Mouse (Mus musculus): ENCODE data around the gene Nfx1. TPM values are rescaled to one million over a fixed set of nuclear protein-coding genes. Genes with fewer than 3 reads are reported as not detected.

Nfx1 gene
- total and polyA plus RNA-seq, 3 experiments: 16.9 to 19.8 (median 18.9) TPM

- Histone ChIP-seq H3K36me3 (ENCODE audit: control insufficient read depth, insufficient read depth, low read length) (no peaks in the 10 kb centered on the region), H3K27ac (peak overlapping the region; percentile 93), H3K79me2 (replicated peaks; ENCODE audit: control insufficient read depth, insufficient read depth, low read length) (no peaks in the 10 kb centered on the region), H3K27me3 (ENCODE audit: control insufficient read depth, insufficient read depth, low read length) (no peaks in the 10 kb centered on the region), H3K9ac (ENCODE audit: low read depth, low read length) (no peak overlapping the region), H3K4me3 (no peak overlapping the region), H3K4me1 (ENCODE audit: control insufficient read depth, insufficient read depth, low read length) (peaks cover 5% of the 10 kb centered on the region)
- intact Hi-C loops (cut with DNase I): loop anchor here (10.0 kb wide), 1 partner anchor 204 kb away; no protein-coding TSS in a partner anchor
- 40% methylated on average over 2 of the region's 2 CpGs for WGBS
- TF ChIP-seq EP300 (IDR thresholded peaks at IDR 0.05; ENCODE audit: insufficient read depth, low read depth, low read length): no peak
- no peak for TF ChIP-seq POLR2A (IDR thresholded peaks at IDR 0.05; ENCODE audit: insufficient read depth, low read depth, low read length)
- no peak for TF ChIP-seq CTCF (IDR thresholded peaks at IDR 0.05)
- no peak for DNase-seq
These were observed 78.2 kb downstream of the Nfx1 start for GRCm38 (mm10) chr4:41048926-41049325.

GRCm38 (mm10) chr4:41050726-41051675 is 80.3 kb downstream of the Nfx1 start:
- Histone ChIP-seq H3K27ac (no peak overlapping the region), H3K36me3 (ENCODE audit: control insufficient read depth, insufficient read depth, low read length) (no peaks in the 10 kb centered on the region), H3K79me2 (replicated peaks; ENCODE audit: control insufficient read depth, insufficient read depth, low read length) (no peaks in the 10 kb centered on the region), H3K9ac (ENCODE audit: low read depth, low read length) (no peak overlapping the region), H3K27me3 (ENCODE audit: control insufficient read depth, insufficient read depth, low read length) (no peaks in the 10 kb centered on the region), H3K4me1 (ENCODE audit: control insufficient read depth, insufficient read depth, low read length) (peaks cover 6% of the 10 kb centered on the region), H3K4me3 (no peak overlapping the region; the same call in 1 of the 2 replicates)
- intact Hi-C loops (cut with DNase I): loop anchor here (1.0 to 5.0 kb wide), 5 partner anchors 68 to 341 kb away; partner anchors contain the start of gene Ubap2
- TF ChIP-seq CTCF (IDR thresholded peaks at IDR 0.05) (peak; percentile 93), EP300 (IDR thresholded peaks at IDR 0.05; ENCODE audit: insufficient read depth, low read depth, low read length) (peak; percentile 65; the same call in 1 of the 2 replicates), POLR2A (IDR thresholded peaks at IDR 0.05; ENCODE audit: insufficient read depth, low read depth, low read length) (no peak)
- DNase-seq: peak; percentile 79 to 86
- 32% methylated on average over 16 of the region's 16 CpGs for WGBS

- H3K4me3 ChIP-seq: no peak overlapping the region
- 84% methylated on average over 7 of the region's 7 CpGs for WGBS
- H3K36me3 ChIP-seq (ENCODE audit: control insufficient read depth, insufficient read depth, low read length): no peaks in the 10 kb centered on the region
- no peak overlapping the region for H3K27ac ChIP-seq
- TF ChIP-seq POLR2A (IDR thresholded peaks at IDR 0.05; ENCODE audit: insufficient read depth, low read depth, low read length): no peak
- no peak for TF ChIP-seq CTCF (IDR thresholded peaks at IDR 0.05)
- TF ChIP-seq EP300 (IDR thresholded peaks at IDR 0.05; ENCODE audit: insufficient read depth, low read depth, low read length): no peak
- intact Hi-C loops (cut with DNase I): loop anchor here (2.0 to 5.0 kb wide), 4 partner anchors 115 to 341 kb away; partner anchors contain the start of gene Ubap2
- no peaks in the 10 kb centered on the region for H3K79me2 ChIP-seq (replicated peaks; ENCODE audit: control insufficient read depth, insufficient read depth, low read length)
- H3K4me1 ChIP-seq (ENCODE audit: control insufficient read depth, insufficient read depth, low read length): peaks cover 6% of the 10 kb centered on the region
- H3K9ac ChIP-seq (ENCODE audit: low read depth, low read length): no peak overlapping the region
- H3K27me3 ChIP-seq (ENCODE audit: control insufficient read depth, insufficient read depth, low read length): no peaks in the 10 kb centered on the region
- DNase-seq: no peak
These were observed 81.1 kb downstream of the Nfx1 start for GRCm38 (mm10) chr4:41051781-41052180.

GRCm38 (mm10) chr4:41055111-41055510 is 84.4 kb downstream of the Nfx1 start:
- WGBS: 35% methylated on average over 13 of the region's 13 CpGs
- intact Hi-C loops (cut with DNase I): loop anchor here (5.0 kb wide), 1 partner anchor 33 kb away; no protein-coding TSS in a partner anchor
- no peak for TF ChIP-seq POLR2A (IDR thresholded peaks at IDR 0.05; ENCODE audit: insufficient read depth, low read depth, low read length)
- no peak for TF ChIP-seq EP300 (IDR thresholded peaks at IDR 0.05; ENCODE audit: insufficient read depth, low read depth, low read length)
- no peak for TF ChIP-seq CTCF (IDR thresholded peaks at IDR 0.05)
- no peaks in the 10 kb centered on the region for H3K27me3 ChIP-seq (ENCODE audit: control insufficient read depth, insufficient read depth, low read length)
- peaks cover 3% of the 10 kb centered on the region for H3K4me1 ChIP-seq (ENCODE audit: control insufficient read depth, insufficient read depth, low read length)
- no peaks in the 10 kb centered on the region for H3K79me2 ChIP-seq (replicated peaks; ENCODE audit: control insufficient read depth, insufficient read depth, low read length)
- H3K27ac ChIP-seq: peak overlapping the region; percentile 58
- H3K4me3 ChIP-seq: no peak overlapping the region; the same call in 1 of the 2 replicates
- H3K9ac ChIP-seq (ENCODE audit: low read depth, low read length): peak overlapping the region; percentile 22
- DNase-seq: no peak
- no peaks in the 10 kb centered on the region for H3K36me3 ChIP-seq (ENCODE audit: control insufficient read depth, insufficient read depth, low read length)

GRCm38 (mm10) chr4:41056253-41056652 is 85.5 kb downstream of the Nfx1 start:
- peaks cover 2% of the 10 kb centered on the region; the same call in 1 of the 2 replicates for H3K4me1 ChIP-seq (ENCODE audit: control insufficient read depth, insufficient read depth, low read length)
- no peak overlapping the region for H3K4me3 ChIP-seq
- WGBS: 86% methylated on average over 1 of the region's 1 CpGs
- no peak for TF ChIP-seq POLR2A (IDR thresholded peaks at IDR 0.05; ENCODE audit: insufficient read depth, low read depth, low read length)
- no peaks in the 10 kb centered on the region for H3K27me3 ChIP-seq (ENCODE audit: control insufficient read depth, insufficient read depth, low read length)
- H3K36me3 ChIP-seq (ENCODE audit: control insufficient read depth, insufficient read depth, low read length): no peaks in the 10 kb centered on the region
- H3K27ac ChIP-seq: no peak overlapping the region
- intact Hi-C loops (cut with DNase I): loop anchor here (5.0 kb wide), 1 partner anchor 34 kb away; no protein-coding TSS in a partner anchor
- DNase-seq: no peak
- H3K9ac ChIP-seq (ENCODE audit: low read depth, low read length): no peak overlapping the region
- no peaks in the 10 kb centered on the region for H3K79me2 ChIP-seq (replicated peaks; ENCODE audit: control insufficient read depth, insufficient read depth, low read length)
